Mouse (Mus musculus): Measurements from ENCODE around the gene Atad3a. TPM values are rescaled to one million over a fixed set of nuclear protein-coding genes. Genes with fewer than 3 reads are reported as not detected.
A peak's percentile ranks its signal among the peaks of the same experiment; 100 is the strongest.
"Not testable (repeated sequence)": the region's sequence is repeated elsewhere in the genome, so short reads cannot be mapped to it uniquely, and the experiment has no call there.

The Atad3a gene
- polyA plus RNA-seq, 1 experiment = 44.5 TPM

GRCm38 (mm10) chr4:155761356-155762099 lies 635 bp upstream of the Atad3a start:
- H3K4me3 ChIP-seq (replicated peaks; ENCODE audit: extremely low read depth, low read depth, low read length) = peak overlapping the region; percentile 84
- TF ChIP-seq POLR2A (IDR thresholded peaks at IDR 0.05; ENCODE audit: borderline replicate concordance, extremely low read depth, low read depth, low read length) (no peak), CTCF (IDR thresholded peaks at IDR 0.05; ENCODE audit: insufficient read depth, low read length) (no peak)
- WGBS = 2% methylated on average over 28 of the region's 28 CpGs
- H3K4me1 ChIP-seq (ENCODE audit: control insufficient read depth, insufficient read depth, low read length) = peaks cover 9% of the 10 kb centered on the region
- no peak for DNase-seq

- H3K4me1 ChIP-seq (ENCODE audit: control insufficient read depth, insufficient read depth, low read length) = peaks cover 9% of the 10 kb centered on the region
- H3K4me3 ChIP-seq (replicated peaks; ENCODE audit: extremely low read depth, low read depth, low read length) = peak overlapping the region; percentile 84
- no peak for DNase-seq
- TF ChIP-seq POLR2A (IDR thresholded peaks at IDR 0.05; ENCODE audit: borderline replicate concordance, extremely low read depth, low read depth, low read length) (no peak), CTCF (IDR thresholded peaks at IDR 0.05; ENCODE audit: insufficient read depth, low read length) (no peak)
- WGBS = 3% methylated on average over 10 of the region's 10 CpGs
These were observed 856 bp downstream of the Atad3a start for GRCm38 (mm10) chr4:155759862-155760612.

GRCm38 (mm10) chr4:155757011-155757410 lies 3.9 kb downstream of the Atad3a start:
- 88% methylated on average over 12 of the region's 12 CpGs for WGBS
- no peak for TF ChIP-seq CTCF (IDR thresholded peaks at IDR 0.05; ENCODE audit: insufficient read depth, low read length)
- no peak for TF ChIP-seq POLR2A (IDR thresholded peaks at IDR 0.05; ENCODE audit: borderline replicate concordance, extremely low read depth, low read depth, low read length)
- Histone ChIP-seq H3K4me1 (ENCODE audit: control insufficient read depth, insufficient read depth, low read length) (peaks cover 9% of the 10 kb centered on the region), H3K4me3 (replicated peaks; ENCODE audit: extremely low read depth, low read depth, low read length) (no peak overlapping the region)
- no peak for DNase-seq

- Histone ChIP-seq H3K4me3 (replicated peaks; ENCODE audit: extremely low read depth, low read depth, low read length) (no peak overlapping the region), H3K4me1 (ENCODE audit: control insufficient read depth, insufficient read depth, low read length) (no peaks in the 10 kb centered on the region)
- 90% methylated on average over 17 of the region's 17 CpGs for WGBS
- no peak for TF ChIP-seq POLR2A (IDR thresholded peaks at IDR 0.05; ENCODE audit: borderline replicate concordance, extremely low read depth, low read depth, low read length)
- no peak for TF ChIP-seq CTCF (IDR thresholded peaks at IDR 0.05; ENCODE audit: insufficient read depth, low read length)
- DNase-seq = no peak
These were observed 14.1 kb downstream of the Atad3a start for GRCm38 (mm10) chr4:155746575-155747490.

- TF ChIP-seq POLR2A (IDR thresholded peaks at IDR 0.05; ENCODE audit: borderline replicate concordance, extremely low read depth, low read depth, low read length) = no peak
- no peak for TF ChIP-seq CTCF (IDR thresholded peaks at IDR 0.05; ENCODE audit: insufficient read depth, low read length)
- no peak overlapping the region for H3K4me3 ChIP-seq (replicated peaks; ENCODE audit: extremely low read depth, low read depth, low read length)
- 80% methylated on average over 8 of the region's 8 CpGs for WGBS
- no peak for DNase-seq
- H3K4me1 ChIP-seq (ENCODE audit: control insufficient read depth, insufficient read depth, low read length) = no peaks in the 10 kb centered on the region
These were observed 14.8 kb downstream of the Atad3a start for GRCm38 (mm10) chr4:155746036-155746548.

- 90% methylated on average over 5 of the region's 5 CpGs for WGBS
- no peak overlapping the region for H3K4me3 ChIP-seq (replicated peaks; ENCODE audit: extremely low read depth, low read depth, low read length)
- H3K4me1 ChIP-seq (ENCODE audit: control insufficient read depth, insufficient read depth, low read length) = no peaks in the 10 kb centered on the region
- TF ChIP-seq CTCF (IDR thresholded peaks at IDR 0.05; ENCODE audit: insufficient read depth, low read length) = no peak
- TF ChIP-seq POLR2A (IDR thresholded peaks at IDR 0.05; ENCODE audit: borderline replicate concordance, extremely low read depth, low read depth, low read length) = no peak
- no peak for DNase-seq
These were observed 15.8 kb downstream of the Atad3a start for GRCm38 (mm10) chr4:155745136-155745535.

GRCm38 (mm10) chr4:155744474-155744873 lies 16.4 kb downstream of the Atad3a start:
- 95% methylated on average over 8 of the region's 8 CpGs for WGBS
- no peak overlapping the region for H3K4me3 ChIP-seq (replicated peaks; ENCODE audit: extremely low read depth, low read depth, low read length)
- TF ChIP-seq CTCF (IDR thresholded peaks at IDR 0.05; ENCODE audit: insufficient read depth, low read length) (no peak), POLR2A (IDR thresholded peaks at IDR 0.05; ENCODE audit: borderline replicate concordance, extremely low read depth, low read depth, low read length) (no peak)
- DNase-seq = no peak
- H3K4me1 ChIP-seq (ENCODE audit: control insufficient read depth, insufficient read depth, low read length) = no peaks in the 10 kb centered on the region

- 88% methylated on average over 5 of the region's 5 CpGs for WGBS
These were observed 18.2 kb downstream of the Atad3a start for GRCm38 (mm10) chr4:155742684-155743083.

GRCm38 (mm10) chr4:155740681-155741080 lies 20.2 kb downstream of the Atad3a start:
- not testable (repeated sequence) for H3K4me3 ChIP-seq (replicated peaks; ENCODE audit: extremely low read depth, low read depth, low read length); H3K4me1 ChIP-seq (ENCODE audit: control insufficient read depth, insufficient read depth, low read length); DNase-seq
- WGBS = 86% methylated on average over 10 of the region's 10 CpGs

More at GRCm38 (mm10) chr4:155742684-155743083, 18.2 kb downstream of the Atad3a start:
- no peak for DNase-seq
- no peak overlapping the region for H3K4me3 ChIP-seq (replicated peaks; ENCODE audit: extremely low read depth, low read depth, low read length)
- no peaks in the 10 kb centered on the region for H3K4me1 ChIP-seq (ENCODE audit: control insufficient read depth, insufficient read depth, low read length)
- TF ChIP-seq POLR2A (IDR thresholded peaks at IDR 0.05; ENCODE audit: borderline replicate concordance, extremely low read depth, low read depth, low read length) (no peak), CTCF (IDR thresholded peaks at IDR 0.05; ENCODE audit: insufficient read depth, low read length) (no peak)
